Mouse (Mus musculus) CH12.LX (cell line): ENCODE results near the gene Spast. TPM values are rescaled to one million over a fixed set of nuclear protein-coding genes. Genes with fewer than 3 reads are reported as not detected.
A peak's percentile ranks its signal among the peaks of the same experiment; 100 is the strongest.
"Not testable (repeated sequence)": the region's sequence is repeated elsewhere in the genome, so short reads cannot be mapped to it uniquely, and the experiment has no call there.

Experiments
- DNase-seq: peaks from one replicate; pipeline ENCODE4 v3.0.0-alpha.2; 2013; ENCODE audit errors: extremely low read depth
- H3K27ac ChIP-seq: 2 replicates; pipeline ENCODE4 v1.5.1; 2012; ENCODE audit warnings: low read depth, mild to moderate bottlenecking, control low read depth, moderate library complexity; ENCODE audit not compliant: insufficient read depth
- H3K27me3 ChIP-seq: replicated peaks from 2 replicates; pipeline ENCODE3; 2012; ENCODE audit warnings: inconsistent platforms
- H3K36me3 ChIP-seq, 2 experiments: replicated peaks in 1 of 2; 2 replicates each; pipeline versions ENCODE3 to v1.6.1; 2012; ENCODE audit warnings: inconsistent platforms in 1 of 2, low read length in 1 of 2, mild to moderate bottlenecking in 1 of 2, mixed read lengths in 1 of 2, moderate library complexity in 1 of 2; ENCODE audit not compliant: control insufficient read depth in 1 of 2, insufficient read depth in 1 of 2
- H3K4me1 ChIP-seq, 2 experiments: 2 replicates each; pipeline ENCODE4 v1.6.1; 2012; ENCODE audit warnings: inconsistent platforms in 1 of 2, moderate library complexity in 1 of 2; ENCODE audit not compliant: insufficient read depth in 2 of 2, control insufficient read depth in 1 of 2
- H3K4me2 ChIP-seq: 2 replicates; pipeline ENCODE4 v1.6.1; 2012; ENCODE audit warnings: low read depth, mild to moderate bottlenecking, control low read depth; ENCODE audit not compliant: poor library complexity, insufficient read depth, severe bottlenecking
- H3K4me3 ChIP-seq, 3 experiments: fragments of 150-350 bp in 1 of 3; sonication (generic) in 1 of 3; replicated peaks in 1 of 3; 2 replicates each; pipeline versions ENCODE3 to v1.5.1; 2011 to 2012; ENCODE audit warnings: low read depth in 2 of 3, low read length in 2 of 3, mild to moderate bottlenecking in 2 of 3, moderate library complexity in 2 of 3, control low read depth in 1 of 3, improper control_type of control experiment in 1 of 3, inconsistent platforms in 1 of 3, mixed read lengths in 1 of 3; ENCODE audit not compliant: poor library complexity in 1 of 3
- H3K79me2 ChIP-seq: replicated peaks from 2 replicates; pipeline ENCODE4 v1.6.1; 2012; ENCODE audit warnings: mild to moderate bottlenecking, moderate library complexity; ENCODE audit not compliant: control insufficient read depth, poor library complexity, insufficient read depth, severe bottlenecking; ENCODE audit errors: extremely low read depth
- H3K9ac ChIP-seq: 2 replicates; pipeline ENCODE4 v1.6.1; 2012; ENCODE audit warnings: low read depth, mild to moderate bottlenecking, control low read depth, moderate library complexity; ENCODE audit not compliant: insufficient read depth
- H3K9me3 ChIP-seq: replicated peaks from 2 replicates; pipeline ENCODE3; 2012; ENCODE audit warnings: low read length, inconsistent platforms, mixed read lengths
- CHD1 ChIP-seq: IDR thresholded peaks from 2 replicates; pipeline ENCODE4 v1.6.1; 2012; ENCODE audit warnings: low read depth, low read length, improper control_type of control experiment, inconsistent platforms
- CTCF ChIP-seq, 2 experiments: IDR thresholded peaks in 1 of 2; conservative IDR thresholded peaks in 1 of 2; 2 replicates each; pipeline ENCODE4 v1.5.1; 2011 to 2012; ENCODE audit warnings: low read depth in 2 of 2, low read length in 2 of 2, improper control_type of control experiment in 1 of 2, inconsistent platforms in 1 of 2, mild to moderate bottlenecking in 1 of 2, moderate library complexity in 1 of 2
- ELF1 ChIP-seq: IDR thresholded peaks from 2 replicates; pipeline ENCODE4 v1.6.1; 2014; ENCODE audit warnings: low read depth, mild to moderate bottlenecking, inconsistent platforms, low read length, improper control_type of control experiment
- ETS1 ChIP-seq: conservative IDR thresholded peaks from 2 replicates; pipeline ENCODE4 v1.6.1; 2012; ENCODE audit warnings: low read depth, mild to moderate bottlenecking, inconsistent platforms, low read length, improper control_type of control experiment, moderate library complexity
- HCFC1 ChIP-seq: IDR thresholded peaks from 2 replicates; pipeline ENCODE4 v1.6.1; 2012; ENCODE audit warnings: low read depth, mild to moderate bottlenecking, inconsistent platforms, low read length, improper control_type of control experiment
- MAFK ChIP-seq: IDR thresholded peaks from 2 replicates; pipeline ENCODE4 v1.6.1; 2011; ENCODE audit warnings: low read length, improper control_type of control experiment; ENCODE audit not compliant: insufficient replicate concordance
- NELFE ChIP-seq: IDR thresholded peaks from 2 replicates; pipeline ENCODE4 v1.6.1; 2011; ENCODE audit warnings: low read depth, low read length, improper control_type of control experiment
- RAD21 ChIP-seq: IDR thresholded peaks from 2 replicates; pipeline ENCODE4 v1.6.1; 2011; ENCODE audit warnings: low read depth, mild to moderate bottlenecking, low read length, improper control_type of control experiment, moderate library complexity
- RCOR1 ChIP-seq: conservative IDR thresholded peaks from 2 replicates; pipeline ENCODE4 v1.6.1; 2012; ENCODE audit warnings: low read depth, mild to moderate bottlenecking, inconsistent platforms, low read length, improper control_type of control experiment
- SMC3 ChIP-seq: IDR thresholded peaks from 2 replicates; pipeline ENCODE4 v1.6.1; 2011; ENCODE audit warnings: low read depth, low read length, improper control_type of control experiment
- USF2 ChIP-seq: conservative IDR thresholded peaks from 2 replicates; pipeline ENCODE4 v1.6.1; 2011; ENCODE audit warnings: low read depth, low read length, improper control_type of control experiment
- ZC3H11A ChIP-seq: IDR thresholded peaks from 2 replicates; pipeline ENCODE4 v1.6.1; 2012; ENCODE audit warnings: low read depth, mild to moderate bottlenecking, inconsistent platforms, low read length, improper control_type of control experiment
- ZMIZ1 ChIP-seq: IDR thresholded peaks from 2 replicates; pipeline ENCODE4 v1.6.1; 2012; ENCODE audit warnings: low read depth, mild to moderate bottlenecking, inconsistent platforms, low read length, improper control_type of control experiment
- ZNF384 ChIP-seq: IDR thresholded peaks from 2 replicates; pipeline ENCODE4 v1.6.1; 2012; ENCODE audit warnings: low read depth, low read length, improper control_type of control experiment, inconsistent platforms
- dilution Hi-C: fragments of 300-500 bp; cut with MboI; formaldehyde crosslinking; loops from 2 replicates; pipeline ENCODE4 v1.14.3; 2020; ENCODE audit warnings: low sequenced_read_pairs; ENCODE audit not compliant: extremely low pct_unique_long_range_greater_than_20kb, extremely low pct_ligation_motif_present
- in situ Hi-C: fragments of 300-500 bp; cut with MboI; formaldehyde crosslinking; loops from 3 replicates; pipeline ENCODE4 v1.14.3; 2019; ENCODE audit warnings: low sequenced_read_pairs, low pct_ligation_motif_present, low pct_unique_long_range_greater_than_20kb, mixed read lengths
- polyA plus RNA-seq: library from polyadenylated mRNA; unstranded; fragments of >175 nt; gene quantifications from 2 replicates; pipeline ENCODE4 v1.2.1, GENCODE M21; 2012; ENCODE audit warnings: low read depth; ENCODE audit not compliant: insufficient read length
- total RNA-seq, 2 experiments: library from RNA; depleted of rRNA; stranded (reverse); fragments of 300-350 nt in 1 of 2; fragments of >200 nt in 1 of 2; gene quantifications; 2 replicates each; pipeline ENCODE4 v1.2.3; 2012 to 2014

Gene Spast
- total and polyA plus RNA-seq, 3 experiments: 15.0 to 26.8 (median 21.7) TPM

DNA sequence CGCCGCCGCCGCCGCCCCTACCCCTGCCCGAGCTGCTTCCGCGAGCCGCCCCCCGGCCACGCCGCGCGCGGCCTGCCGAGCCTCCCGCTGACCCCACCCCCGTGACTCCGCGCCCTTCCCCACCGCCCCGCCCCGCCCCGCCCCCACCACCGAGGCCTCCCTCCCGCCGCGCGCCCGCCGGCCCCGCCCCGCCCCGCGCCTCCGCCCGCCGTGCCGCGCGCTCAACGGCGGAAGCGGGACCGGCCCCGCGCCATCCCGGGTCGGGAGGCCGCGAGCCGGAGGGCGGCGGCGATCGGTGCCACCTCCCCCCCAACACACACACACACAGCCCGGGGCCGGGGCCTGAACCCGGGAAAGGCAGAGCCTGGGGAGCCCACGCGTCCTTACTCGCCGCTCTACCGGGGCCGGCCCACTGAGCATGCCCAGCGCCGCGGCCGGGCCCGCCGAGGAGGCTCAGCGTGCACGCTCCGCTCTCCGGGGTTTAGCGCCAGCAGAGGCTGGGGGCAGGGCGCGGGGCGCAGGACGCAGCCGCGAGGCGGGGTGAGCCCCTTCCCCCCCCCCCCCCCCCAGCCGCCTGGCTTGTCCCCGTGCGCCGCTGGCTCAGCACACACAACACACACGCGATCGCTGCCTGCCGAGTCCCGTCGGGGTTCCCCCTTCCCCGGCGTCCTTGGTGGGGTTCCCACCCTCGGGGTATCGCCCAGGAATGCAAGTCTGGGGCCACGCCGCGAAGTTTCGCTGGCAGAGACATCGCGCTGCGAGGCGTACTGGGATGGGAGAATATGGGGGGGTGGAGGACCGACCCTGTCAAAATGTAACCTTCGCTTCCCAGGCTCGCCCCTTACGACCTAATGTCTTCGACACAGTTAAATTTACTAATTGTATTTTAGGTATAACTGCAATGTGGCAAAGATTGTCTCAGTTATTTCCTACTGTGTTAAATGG, 43.5 kb upstream of the Spast start, which contains the start of gene Memo1 (continued):
- TF ChIP-seq ELF1 (peak; percentile 47; the same call in 1 of the 2 replicates), USF2 (no peak)

DNA sequence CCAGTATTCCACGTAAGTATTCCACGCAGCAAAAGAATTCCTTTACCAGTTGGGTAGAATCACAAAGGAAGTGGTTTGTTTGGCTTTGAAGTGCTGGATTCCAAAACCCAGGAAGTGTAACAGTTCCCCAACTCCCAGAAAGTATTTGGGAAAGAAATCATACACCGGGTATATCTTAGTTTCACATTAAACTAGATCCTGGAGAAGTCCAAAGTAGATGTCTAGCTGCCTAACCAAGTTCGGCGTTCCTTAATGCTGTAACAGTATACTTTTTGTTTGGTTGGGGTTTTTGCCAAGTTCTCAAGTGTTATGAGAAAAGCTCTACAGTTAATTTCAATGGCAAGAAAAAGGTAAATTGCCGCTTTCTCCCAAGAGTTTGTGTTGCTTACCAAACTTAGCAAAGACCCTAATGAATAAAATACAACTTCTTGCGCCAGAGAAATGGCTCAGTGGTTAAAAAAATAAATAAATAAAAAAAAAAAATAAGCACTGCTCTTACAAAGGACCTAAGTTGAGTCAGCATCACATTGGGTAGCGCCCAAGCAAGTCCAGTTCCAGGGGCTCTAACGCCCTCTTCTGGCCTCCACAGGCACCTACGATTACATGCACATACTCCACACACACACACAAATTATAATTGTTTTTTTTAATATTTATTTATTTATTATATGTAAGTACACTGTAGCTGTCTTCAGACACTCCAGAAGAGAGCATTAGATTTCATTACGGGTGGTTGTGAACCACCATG, 42.5 kb upstream of the Spast start:
- H3K4me3 ChIP-seq: peak overlapping the region; percentile 76 to 90 (median 78)
- DNase-seq: peak; percentile 44
- H3K27me3 ChIP-seq: no peaks in the 10 kb centered on the region
- H3K27ac ChIP-seq: no peak overlapping the region
- H3K9ac ChIP-seq: peak overlapping the region; percentile 98
- dilution Hi-C loops (no loop called here), in situ Hi-C loops (no loop called here)
- no peaks in the 10 kb centered on the region for H3K9me3 ChIP-seq
- peak overlapping the region; percentile 60 for H3K4me2 ChIP-seq
- H3K4me1 ChIP-seq: peaks cover 0 to 20% of the 10 kb centered on the region in 2 experiments; a peak in 2 of 4 replicates
- H3K36me3 ChIP-seq: peaks cover 2 to 30% of the 10 kb centered on the region in 2 experiments
- peaks cover 27% of the 10 kb centered on the region for H3K79me2 ChIP-seq
- TF ChIP-seq NELFE (no peak), ZC3H11A (no peak), MAFK (0 out of 2 replicates have a peak, but pooled peaks have one; percentile 34), RAD21 (peak; percentile 52), ETS1 (no peak), SMC3 (peak; percentile 20; the same call in 1 of the 2 replicates), CHD1 (no peak), RCOR1 (no peak), ZNF384 (peak; percentile 62), CTCF (conservative IDR thresholded peaks at IDR 0.05 in 1 of 2, IDR thresholded peaks at IDR 0.05 in 1 of 2; ENCODE audit: low read depth in 2 of 2, low read length in 2 of 2) (peak in 1 of 2 experiments; percentile 55; a peak in 2 of 4 replicates), HCFC1 (no peak), ZMIZ1 (no peak), USF2 (no peak), ELF1 (no peak)
- TF ChIP-seq, all 38 proteins: peak for 5

DNA sequence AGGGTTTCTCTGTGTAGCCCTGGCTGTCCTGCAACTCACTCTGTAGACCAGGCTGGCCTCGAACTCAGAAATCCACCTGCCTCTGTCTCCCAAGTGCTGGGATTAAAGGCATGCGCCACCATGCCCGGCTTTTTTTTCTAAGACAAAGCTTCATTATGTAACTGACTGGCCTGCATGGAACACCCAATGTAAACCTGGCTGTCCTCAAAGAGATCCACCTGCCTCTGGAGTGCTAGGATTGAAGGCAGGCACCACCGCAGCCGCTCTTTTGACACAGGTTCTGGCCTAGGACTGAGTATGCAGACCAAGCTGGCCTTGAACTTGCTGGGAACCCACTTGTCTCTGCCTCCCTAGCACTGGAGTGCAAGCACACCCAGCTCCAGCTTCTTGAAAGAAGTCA, 41.8 kb upstream of the Spast start:
- H3K27me3 ChIP-seq, H3K27ac ChIP-seq, H3K4me2 ChIP-seq, H3K4me3 ChIP-seq, dilution Hi-C loops, in situ Hi-C loops, DNase-seq, H3K9me3 ChIP-seq, H3K9ac ChIP-seq: not testable (repeated sequence)
- peaks cover 8 to 36% of the 10 kb centered on the region in 2 experiments for H3K36me3 ChIP-seq
- H3K4me1 ChIP-seq: peaks cover 0 to 14% of the 10 kb centered on the region in 2 experiments; a peak in 2 of 4 replicates
- peaks cover 19% of the 10 kb centered on the region for H3K79me2 ChIP-seq
